Mouse (Mus musculus) retina, adult 2 months (tissue): ENCODE results near the gene Pla2g7.
"Not testable (repeated sequence)": the region's sequence is repeated elsewhere in the genome, so short reads cannot be mapped to it uniquely, and the experiment has no call there.

Source experiments
- DNase-seq: peaks from one replicate; pipeline ENCODE4 v3.0.0-alpha.2; 2012; ENCODE audit warnings: low read depth, low spot score

The Pla2g7 gene

GRCm38 (mm10) chr17:43567992-43568888 lies at the start of gene Pla2g7:
Pla2g7 (plus strand) TSS chr17:43568098.
- peak; percentile 53 for DNase-seq

GRCm38 (mm10) chr17:43518644-43519409 lies 49.1 kb upstream of the Pla2g7 start:
- DNase-seq: peak; percentile 73

GRCm38 (mm10) chr17:43520166-43520565 lies 47.7 kb upstream of the Pla2g7 start:
- DNase-seq: no peak

GRCm38 (mm10) chr17:43530507-43530906 lies 37.4 kb upstream of the Pla2g7 start:
- no peak for DNase-seq

- DNase-seq: no peak
These were observed 36.7 kb upstream of the Pla2g7 start for GRCm38 (mm10) chr17:43531192-43531591.

GRCm38 (mm10) chr17:43534362-43535222 lies 33.3 kb upstream of the Pla2g7 start:
- DNase-seq: no peak

GRCm38 (mm10) chr17:43536841-43537240 lies 31.1 kb upstream of the Pla2g7 start:
- DNase-seq: not testable (repeated sequence)

GRCm38 (mm10) chr17:43538767-43539166 lies 29.1 kb upstream of the Pla2g7 start:
- DNase-seq: no peak

- no peak for DNase-seq
These were observed 24.4 kb upstream of the Pla2g7 start, which contains the start of gene Ankrd66 for GRCm38 (mm10) chr17:43543539-43543938. Ankrd66 (minus strand) TSS chr17:43543639.

- no peak for DNase-seq
These were observed 23.9 kb upstream of the Pla2g7 start for GRCm38 (mm10) chr17:43544040-43544439.

- no peak for DNase-seq
These were observed 16.7 kb upstream of the Pla2g7 start for GRCm38 (mm10) chr17:43551122-43551630.

GRCm38 (mm10) chr17:43554516-43555403 lies 13.1 kb upstream of the Pla2g7 start:
- no peak for DNase-seq

- DNase-seq: no peak
These were observed 10.8 kb upstream of the Pla2g7 start for GRCm38 (mm10) chr17:43557104-43557503.

GRCm38 (mm10) chr17:43557541-43558090 lies 10.3 kb upstream of the Pla2g7 start:
- DNase-seq: no peak

- no peak for DNase-seq
These were observed 9.2 kb upstream of the Pla2g7 start for GRCm38 (mm10) chr17:43558678-43559077.

- DNase-seq: no peak
These were observed 4.5 kb upstream of the Pla2g7 start for GRCm38 (mm10) chr17:43563192-43563987.

- DNase-seq: no peak
These were observed 306 bp upstream of the Pla2g7 start for GRCm38 (mm10) chr17:43567593-43567991.

GRCm38 (mm10) chr17:43569287-43569686 lies 1.4 kb downstream of the Pla2g7 start:
- peak; percentile 82 for DNase-seq

GRCm38 (mm10) chr17:43573624-43574073 lies 5.8 kb downstream of the Pla2g7 start:
- DNase-seq: no peak
